Mouse (Mus musculus) ES-E14 (cell line): ENCODE measurements around the gene Tmem163. TPM values are rescaled to one million over a fixed set of nuclear protein-coding genes. Genes with fewer than 3 reads are reported as not detected.

Experiments used
- DNase-seq: peaks from one replicate; pipeline ENCODE4 v3.0.0-alpha.2; 2013; ENCODE audit warnings: low read depth, low spot score
- H3K27ac ChIP-seq: 2 replicates; pipeline ENCODE4 v1.5.1; 2012; ENCODE audit warnings: low read depth, mild to moderate bottlenecking, low read length, moderate library complexity, mixed read lengths; ENCODE audit not compliant: poor library complexity, insufficient read depth, severe bottlenecking
- H3K36me3 ChIP-seq: 2 replicates; pipeline ENCODE4 v1.6.1; 2012; ENCODE audit warnings: mild to moderate bottlenecking, low read length, moderate library complexity, mixed read lengths; ENCODE audit not compliant: control insufficient read depth, poor library complexity, insufficient read depth, severe bottlenecking
- H3K4me1 ChIP-seq, 2 experiments: fragments of 150-350 bp in 1 of 2; sonication (generic) in 1 of 2; 2 replicates each; pipeline ENCODE4 v1.6.1; 2012; ENCODE audit warnings: low read length in 2 of 2, mild to moderate bottlenecking in 1 of 2, mixed read lengths in 1 of 2; ENCODE audit not compliant: control insufficient read depth in 2 of 2, insufficient read depth in 2 of 2, poor library complexity in 1 of 2
- H3K4me3 ChIP-seq, 2 experiments: fragments of 150-350 bp in 1 of 2; sonication (generic) in 1 of 2; 2 replicates each; pipeline ENCODE4 v1.5.1; 2012; ENCODE audit warnings: low read length in 2 of 2, low read depth in 1 of 2, mild to moderate bottlenecking in 1 of 2, mixed read lengths in 1 of 2; ENCODE audit not compliant: insufficient read depth in 1 of 2, poor library complexity in 1 of 2, severe bottlenecking in 1 of 2
- H3K9ac ChIP-seq: 2 replicates; pipeline ENCODE4 v1.6.1; 2012; ENCODE audit warnings: low read depth, mild to moderate bottlenecking, low read length, mixed read lengths; ENCODE audit not compliant: poor library complexity, insufficient read depth, severe bottlenecking
- H3K9me3 ChIP-seq: fragments of 150-350 bp; sonication (generic); 2 replicates; pipeline ENCODE4 v1.6.1; 2012; ENCODE audit warnings: low read depth, mild to moderate bottlenecking, low read length; ENCODE audit not compliant: control insufficient read depth, insufficient read depth
- CHD2 ChIP-seq: IDR thresholded peaks from 2 replicates; pipeline ENCODE4 v1.6.1; 2014; ENCODE audit warnings: mild to moderate bottlenecking, low read depth, low read length, inconsistent platforms
- HCFC1 ChIP-seq: IDR thresholded peaks from 2 replicates; pipeline ENCODE4 v1.6.1; 2012; ENCODE audit warnings: low read length, inconsistent platforms, borderline replicate concordance; ENCODE audit not compliant: insufficient read depth
- MAFK ChIP-seq: IDR thresholded peaks from 2 replicates; pipeline ENCODE4 v1.6.1; 2014; ENCODE audit warnings: mild to moderate bottlenecking, low read depth, low read length, inconsistent platforms; ENCODE audit not compliant: insufficient read depth
- ZC3H11A ChIP-seq: IDR thresholded peaks from 2 replicates; pipeline ENCODE4 v1.6.1; 2012; ENCODE audit warnings: low read depth, mild to moderate bottlenecking, inconsistent platforms, low read length, borderline replicate concordance
- ZNF384 ChIP-seq: IDR thresholded peaks from 2 replicates; pipeline ENCODE4 v1.6.1; 2012; ENCODE audit warnings: low read depth, low read length, inconsistent platforms
- in situ Hi-C, 2 experiments: fragments of 600-800 bp; cut with MboI; formaldehyde crosslinking; loops; one replicate each; pipeline ENCODE4 v1.15.1; 2025; ENCODE audit warnings: low sequenced_read_pairs in 2 of 2, inconsistent platforms in 1 of 2; ENCODE audit not compliant: unreplicated experiment in 2 of 2
- total RNA-seq: library from RNA; depleted of rRNA; stranded (reverse); fragments of 300-350 nt; gene quantifications from 2 replicates; pipeline ENCODE4 v1.2.3, GENCODE M21; 2012

The Tmem163 gene
- total RNA-seq, 1 experiment: 0.18 TPM

DNA sequence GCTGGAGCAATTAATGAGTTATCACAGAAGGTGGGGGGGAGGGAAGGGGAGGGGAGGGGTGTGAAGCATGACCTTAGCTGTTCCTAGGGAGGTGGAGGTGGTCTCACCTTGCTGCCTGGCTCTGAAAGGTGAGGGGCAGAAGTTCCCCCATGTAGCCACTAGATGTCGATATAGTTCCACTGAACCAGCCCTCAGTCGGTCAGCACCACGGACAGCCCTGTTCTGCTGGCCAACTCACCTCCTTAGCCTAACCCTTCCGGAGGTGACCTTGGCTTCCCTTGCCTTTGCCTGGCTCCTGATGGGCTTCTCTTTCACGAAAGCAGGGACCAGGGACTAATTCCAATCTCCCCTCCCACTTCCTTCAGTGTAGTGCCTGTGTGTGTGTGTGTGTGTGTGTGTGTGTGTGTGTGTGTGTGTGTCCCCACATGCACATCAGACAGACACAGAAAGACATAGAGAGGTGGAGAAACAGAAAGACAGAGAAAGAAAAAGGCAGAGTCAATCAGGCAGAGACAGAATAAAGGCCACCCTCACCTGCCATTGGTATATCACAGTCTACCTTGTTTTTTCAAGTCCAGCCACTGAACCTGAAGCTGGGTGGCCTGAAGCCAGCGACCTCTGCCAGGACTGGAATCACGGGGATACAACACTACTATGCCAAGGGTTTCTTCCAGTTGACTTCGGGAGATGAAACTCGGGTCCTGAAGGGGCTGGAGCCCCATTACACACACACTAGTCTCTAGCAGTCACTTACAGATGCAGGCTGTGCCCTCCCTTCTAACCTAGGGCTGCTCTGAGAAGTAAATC, 182.4 kb downstream of the Tmem163 start:
- Histone ChIP-seq H3K9me3 (no peaks in the 10 kb centered on the region), H3K4me3 (no peak overlapping the region), H3K27ac (no peak overlapping the region), H3K9ac (no peak overlapping the region), H3K4me1 (no peaks in the 10 kb centered on the region), H3K36me3 (no peaks in the 10 kb centered on the region)
- DNase-seq: peak; percentile 40
- no peak for TF ChIP-seq HCFC1
- no peak for TF ChIP-seq ZNF384
- TF ChIP-seq MAFK: no peak
- TF ChIP-seq ZC3H11A: peak; percentile 95
- in situ Hi-C loops: no loop called here

DNA sequence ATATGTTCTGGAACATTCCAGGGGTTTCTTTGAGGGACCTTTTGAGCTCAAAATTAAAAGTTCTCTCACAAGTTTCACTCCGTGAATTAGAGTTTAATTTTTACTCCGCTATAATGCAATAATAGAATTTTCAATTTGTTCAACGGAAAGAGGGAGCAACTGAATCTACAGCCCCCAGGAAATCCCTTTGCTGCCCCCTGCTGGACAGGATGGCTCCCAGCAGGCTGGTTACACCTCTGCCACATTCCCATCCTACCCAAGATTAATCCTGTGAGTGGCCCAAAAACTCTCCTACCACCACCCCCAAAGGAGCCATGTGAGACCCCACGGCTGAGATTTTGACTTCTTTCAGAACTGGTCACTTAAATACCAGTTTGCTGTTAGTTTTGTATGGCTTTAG, 192.2 kb downstream of the Tmem163 start:
- in situ Hi-C loops: no loop called here
- Histone ChIP-seq H3K36me3 (no peaks in the 10 kb centered on the region), H3K4me1 (no peaks in the 10 kb centered on the region), H3K9me3 (no peaks in the 10 kb centered on the region), H3K4me3 (no peak overlapping the region), H3K27ac (no peak overlapping the region), H3K9ac (no peak overlapping the region)
- DNase-seq: peak; percentile 45
- TF ChIP-seq CHD2 (no peak), MAFK (no peak), HCFC1 (no peak), ZC3H11A (no peak), ZNF384 (no peak)

DNA sequence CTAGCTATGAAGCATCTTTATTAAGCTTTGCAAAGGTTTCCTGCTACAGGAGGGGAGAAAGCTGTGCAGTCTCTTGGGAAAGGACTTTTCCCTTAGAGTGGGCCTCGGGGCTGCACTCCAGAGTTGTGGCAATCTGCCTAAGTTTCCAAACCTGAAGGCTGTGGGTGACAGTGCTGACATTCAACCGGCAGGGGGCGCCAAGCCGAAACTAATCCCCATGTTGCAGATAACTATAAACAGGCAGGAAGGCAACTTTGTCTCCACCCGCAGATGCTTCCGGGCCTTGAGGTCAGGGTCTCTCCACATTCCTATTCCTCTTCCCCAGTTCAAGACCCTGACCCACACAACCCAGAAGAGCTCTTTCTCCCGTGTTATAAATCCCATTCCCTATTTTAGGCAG, 194.5 kb downstream of the Tmem163 start:
- in situ Hi-C loops: no loop called here
- Histone ChIP-seq H3K4me1 (no peaks in the 10 kb centered on the region), H3K9ac (no peak overlapping the region), H3K36me3 (no peaks in the 10 kb centered on the region), H3K9me3 (no peaks in the 10 kb centered on the region), H3K4me3 (no peak overlapping the region), H3K27ac (no peak overlapping the region)
- TF ChIP-seq HCFC1 (no peak), ZNF384 (no peak), CHD2 (no peak), ZC3H11A (no peak), MAFK (no peak)
- DNase-seq: peak; percentile 62

- DNase-seq: no peak
- Histone ChIP-seq H3K9ac (no peak overlapping the region), H3K36me3 (no peaks in the 10 kb centered on the region), H3K4me3 (peak overlapping the region in 1 of 2 experiments; percentile 6; a peak in 1 of 4 replicates), H3K9me3 (no peaks in the 10 kb centered on the region), H3K27ac (no peak overlapping the region), H3K4me1 (no peaks in the 10 kb centered on the region; a peak in 1 of 4 replicates)
- in situ Hi-C loops: no loop called here
- TF ChIP-seq ZNF384 (no peak), CHD2 (no peak), ZC3H11A (no peak), MAFK (no peak), HCFC1 (no peak)
These were observed 195.2 kb downstream of the Tmem163 start for GRCm38 (mm10) chr1:127484188-127484587.
